Mouse (Mus musculus): ENCODE data around the gene Pdxdc1. TPM values are rescaled to one million over a fixed set of nuclear protein-coding genes. Genes with fewer than 3 reads are reported as not detected.
A peak's percentile ranks its signal among the peaks of the same experiment; 100 is the strongest.

The Pdxdc1 gene
- polyA plus RNA-seq, 1 experiment from 2014 or later = 68.0 TPM

DNA sequence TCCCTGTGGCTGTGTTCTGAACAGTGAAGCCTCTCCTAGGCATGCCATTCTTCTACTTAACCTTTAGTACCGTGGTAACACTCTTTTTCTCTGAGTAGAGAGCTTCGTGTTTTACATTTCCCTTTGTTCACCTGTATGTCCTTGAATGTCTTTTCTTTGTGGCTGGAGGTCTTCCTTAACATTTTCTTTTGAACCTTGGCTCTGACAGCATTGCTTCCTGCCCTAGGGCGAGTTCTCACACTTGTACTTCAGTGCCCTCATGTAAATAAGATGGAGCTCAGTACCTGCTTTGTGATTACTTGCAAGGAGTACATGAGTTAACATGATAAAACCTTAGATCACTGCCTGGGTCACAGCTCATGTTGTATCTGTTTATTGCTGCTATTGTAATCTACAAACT lies 117.0 kb downstream of the Pdxdc1 start:
- Histone ChIP-seq H3K4me2 (no peak overlapping the region), H3K36me3 (ENCODE audit: control insufficient read depth, insufficient read depth, low read length) (peaks cover 18% of the 10 kb centered on the region)
- WGBS = 84% methylated on average over 3 of the region's 3 CpGs

More for the DNA sequence above, 117.0 kb downstream of the Pdxdc1 start:
- Histone ChIP-seq H3K27me3 (ENCODE audit: control insufficient read depth, insufficient read depth, low read length) (no peaks in the 10 kb centered on the region), H3K4me1 (ENCODE audit: control insufficient read depth, insufficient read depth, low read length) (peaks cover 11% of the 10 kb centered on the region), H3K9me3 (ENCODE audit: control insufficient read depth, low read length) (no peaks in the 10 kb centered on the region), H3K9ac (ENCODE audit: low read length) (no peak overlapping the region), H3K4me3 (ENCODE audit: low read depth, low read length) (no peak overlapping the region), H3K27ac (ENCODE audit: low read depth, low read length) (no peak overlapping the region)
- ATAC-seq (ENCODE audit: low FRiP score) (no peak), DNase-seq (ENCODE audit: low spot score, missing footprints) (peak; percentile 59)

Small RNA genes lying within 50 kb of the gene (microRNA-seq; reads per million reads assigned to microRNA genes)
- not detected for gene Gm27734

Other genes with a start within 250 kb of the Pdxdc1 start
- gene Parn, start 235.0 kb downstream of the Pdxdc1 start, polyA plus RNA-seq (2014; fragmentation: Nextera tagmentation; extraction: Ambion mirVana) = 44.1 and 45.9 TPM in 2 replicates
- gene Bfar, start 231.3 kb downstream of the Pdxdc1 start, polyA plus RNA-seq (2014; fragmentation: Nextera tagmentation; extraction: Ambion mirVana) = 41.6 and 43.3 TPM in 2 replicates
- gene 3110001I22Rik, start 231.2 kb downstream of the Pdxdc1 start, polyA plus RNA-seq (2014; fragmentation: Nextera tagmentation; extraction: Ambion mirVana) = 11.5 and 12.6 TPM in 2 replicates
- 0.19 and 0.36 TPM in 2 replicates for gene Pla2g10, start 172.1 kb downstream of the Pdxdc1 start, polyA plus RNA-seq (2014; fragmentation: Nextera tagmentation; extraction: Ambion mirVana)
- gene Rrn3, start 122.4 kb downstream of the Pdxdc1 start, polyA plus RNA-seq (2014; fragmentation: Nextera tagmentation; extraction: Ambion mirVana) = 107 and 118 TPM in 2 replicates
- 160 and 167 TPM in 2 replicates for gene Ntan1, start 84.3 kb downstream of the Pdxdc1 start, polyA plus RNA-seq (2014; fragmentation: Nextera tagmentation; extraction: Ambion mirVana)
- gene Mpv17l, start within 50 bp of the Pdxdc1 start, polyA plus RNA-seq (2014; fragmentation: Nextera tagmentation; extraction: Ambion mirVana) = 3.4 and 4.1 TPM in 2 replicates
- 25.3 and 28.1 TPM in 2 replicates for gene 2900011O08Rik, start 83.5 kb upstream of the Pdxdc1 start, polyA plus RNA-seq (2014; fragmentation: Nextera tagmentation; extraction: Ambion mirVana)
- 0.23 and 0.74 TPM in 2 replicates for gene Ifitm7, start 83.8 kb upstream of the Pdxdc1 start, polyA plus RNA-seq (2014; fragmentation: Nextera tagmentation; extraction: Ambion mirVana)